Mouse (Mus musculus) ES-Bruce4 (cell line): ENCODE results near the gene Hypk. TPM values are rescaled to one million over a fixed set of nuclear protein-coding genes. Genes with fewer than 3 reads are reported as not detected.
A peak's percentile ranks its signal among the peaks of the same experiment; 100 is the strongest.
"Not testable (repeated sequence)": the region's sequence is repeated elsewhere in the genome, so short reads cannot be mapped to it uniquely, and the experiment has no call there.

Experiments used
- H3K27ac ChIP-seq: 2 replicates; pipeline ENCODE4 v1.5.1; 2012; ENCODE audit warnings: low read length, inconsistent platforms; ENCODE audit not compliant: insufficient read depth
- H3K27me3 ChIP-seq: 2 replicates; pipeline ENCODE4 v1.6.1; 2012; ENCODE audit warnings: mild to moderate bottlenecking, low read length, inconsistent platforms; ENCODE audit not compliant: control insufficient read depth, poor library complexity, insufficient read depth, severe bottlenecking
- H3K36me3 ChIP-seq: 2 replicates; pipeline ENCODE4 v1.6.1; 2012; ENCODE audit warnings: inconsistent platforms, mild to moderate bottlenecking, low read length, moderate library complexity; ENCODE audit not compliant: control insufficient read depth, poor library complexity, insufficient read depth, severe bottlenecking
- H3K4me1 ChIP-seq: one replicate; pipeline ENCODE4 v1.8.1; 2011; ENCODE audit warnings: low read length; ENCODE audit not compliant: control insufficient read depth, insufficient read depth
- H3K4me3 ChIP-seq: 2 replicates; pipeline ENCODE4 v1.5.1; 2011; ENCODE audit warnings: low read depth, mild to moderate bottlenecking, low read length
- H3K9ac ChIP-seq: 2 replicates; pipeline ENCODE4 v1.6.1; 2012; ENCODE audit warnings: low read depth, mild to moderate bottlenecking, inconsistent platforms; ENCODE audit not compliant: poor library complexity, severe bottlenecking
- H3K9me3 ChIP-seq: replicated peaks from 2 replicates; pipeline ENCODE4 v1.6.1; 2012; ENCODE audit warnings: mild to moderate bottlenecking, low read length, inconsistent platforms; ENCODE audit not compliant: control insufficient read depth, poor library complexity, insufficient read depth, severe bottlenecking
- CTCF ChIP-seq: IDR thresholded peaks from one replicate; pipeline ENCODE4 v1.8.1; 2011; ENCODE audit warnings: low read depth, low read length
- EP300 ChIP-seq: IDR thresholded peaks from 2 replicates; pipeline ENCODE4 v1.6.1; 2011; ENCODE audit warnings: low read depth, low read length; ENCODE audit not compliant: insufficient read depth
- POLR2A ChIP-seq: IDR thresholded peaks from one replicate; pipeline ENCODE4 v1.8.1; 2011; ENCODE audit warnings: low read length; ENCODE audit not compliant: insufficient read depth
- polyA plus RNA-seq: library from polyadenylated mRNA; stranded (reverse); fragments of >200 nt; gene quantifications from 2 replicates; pipeline ENCODE4 v1.2.4, GENCODE M21; 2011; ENCODE audit warnings: low read depth; ENCODE audit not compliant: missing spikeins, insufficient read depth, insufficient read length

The Hypk gene
- polyA plus RNA-seq, 1 experiment, result 102 TPM

- no peaks in the 10 kb centered on the region for H3K27me3 ChIP-seq
- H3K4me1 ChIP-seq, result no peaks in the 10 kb centered on the region
- no peak overlapping the region for H3K4me3 ChIP-seq
- no peak overlapping the region for H3K9ac ChIP-seq
- TF ChIP-seq CTCF, result no peak
- no peak for TF ChIP-seq POLR2A
- no peak for TF ChIP-seq EP300
- no peaks in the 10 kb centered on the region for H3K9me3 ChIP-seq
- H3K36me3 ChIP-seq, result peaks cover 15% of the 10 kb centered on the region
- no peak overlapping the region for H3K27ac ChIP-seq
Observed at GRCm38 (mm10) chr2:121460071-121460470, 7.0 kb downstream of the Hypk start.

DNA sequence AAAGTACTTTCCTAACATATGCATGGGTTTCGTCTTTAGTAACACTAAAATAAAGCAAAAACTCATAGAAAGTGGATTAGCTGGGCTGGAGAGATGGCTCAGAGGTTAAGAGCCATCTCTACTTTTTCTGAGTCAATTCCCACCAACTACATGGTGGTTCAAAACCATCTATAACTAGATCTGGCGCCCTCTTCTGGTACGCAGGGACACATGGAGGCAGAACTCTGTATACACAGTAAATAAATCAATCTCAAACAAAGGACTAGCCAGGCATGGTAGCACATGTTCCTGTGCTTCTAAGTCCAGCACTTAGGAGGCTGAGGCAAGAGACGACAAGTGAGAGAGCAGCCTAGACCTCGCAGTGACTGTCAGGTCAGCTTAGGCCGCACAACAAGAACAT is 15.9 kb downstream of the Hypk start:
- not testable (repeated sequence) for H3K36me3 ChIP-seq, H3K9me3 ChIP-seq, H3K4me1 ChIP-seq, H3K27me3 ChIP-seq, H3K4me3 ChIP-seq, H3K9ac ChIP-seq, H3K27ac ChIP-seq

GRCm38 (mm10) chr2:121472783-121473182 is 19.7 kb downstream of the Hypk start:
- not testable (repeated sequence) for H3K4me3 ChIP-seq, H3K27me3 ChIP-seq, H3K9ac ChIP-seq, H3K4me1 ChIP-seq, H3K27ac ChIP-seq, H3K9me3 ChIP-seq, H3K36me3 ChIP-seq

DNA sequence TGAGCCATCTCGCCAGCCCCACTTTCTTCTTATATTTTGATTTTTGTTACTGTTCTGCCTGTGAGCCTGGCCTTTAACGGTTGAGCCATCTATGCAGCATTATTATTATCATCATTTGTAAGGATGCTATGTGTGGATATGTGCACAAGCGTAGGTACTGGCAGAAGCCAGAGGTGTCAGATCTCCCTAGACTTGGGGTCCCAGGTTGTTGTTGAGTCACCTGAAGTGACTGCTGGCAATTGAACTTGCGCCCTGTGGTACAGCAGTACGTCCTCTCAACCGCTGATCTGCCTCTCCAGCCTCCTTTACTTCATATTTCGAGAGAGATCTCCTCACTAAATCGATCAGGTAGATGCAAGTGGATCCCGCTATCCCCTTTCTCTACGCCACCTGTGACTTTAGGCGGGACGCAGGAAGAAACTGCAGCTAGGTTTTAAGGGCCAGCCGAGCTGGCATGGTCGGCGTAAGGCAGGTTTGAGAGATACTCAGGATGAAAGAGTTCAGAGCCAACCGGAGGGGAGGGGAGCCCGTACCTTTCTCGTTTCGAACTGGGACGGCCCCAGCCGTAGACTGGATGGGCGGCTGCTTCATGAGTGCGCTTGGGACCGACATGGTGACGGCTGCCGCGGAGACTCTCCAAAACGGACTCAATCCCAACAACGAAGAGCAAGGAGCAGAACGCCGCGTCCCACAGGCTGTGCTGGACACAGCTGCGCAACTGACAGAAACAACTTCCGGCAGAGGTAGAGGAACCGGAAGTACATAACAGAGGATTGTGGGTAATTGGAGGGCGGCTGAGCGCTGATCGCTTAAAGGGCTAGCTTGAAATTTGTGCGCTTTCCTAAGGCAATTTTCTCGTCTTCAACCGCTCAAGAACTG is 20.4 kb downstream of the Hypk start, which contains the start of gene Mfap1b:
Gene Mfap1b (minus strand): TSS at position 767 of the 879 bp plus-strand sequence.
- H3K36me3 ChIP-seq, H3K9me3 ChIP-seq, H3K27ac ChIP-seq, H3K4me1 ChIP-seq, H3K27me3 ChIP-seq: not testable (repeated sequence)
- H3K4me3 ChIP-seq, result peak within 1 kb of the TSS; percentile 82
- peak; percentile 81 for TF ChIP-seq POLR2A
- H3K9ac ChIP-seq, result peak within 1 kb of the TSS; percentile 53

GRCm38 (mm10) chr2:121474180-121474535 is 21.1 kb downstream of the Hypk start:
- H3K4me3 ChIP-seq, result peak overlapping the region; percentile 82
- no peak for TF ChIP-seq CTCF
- no peak for TF ChIP-seq POLR2A
- TF ChIP-seq EP300, result no peak
- H3K9ac ChIP-seq, result peak overlapping the region; percentile 53
- H3K9me3 ChIP-seq, result no peaks in the 10 kb centered on the region
- peaks cover 2% of the 10 kb centered on the region; the same call in 1 of the 2 replicates for H3K36me3 ChIP-seq
- no peaks in the 10 kb centered on the region for H3K27me3 ChIP-seq
- H3K27ac ChIP-seq, result no peak overlapping the region
- no peaks in the 10 kb centered on the region for H3K4me1 ChIP-seq

- H3K36me3 ChIP-seq, H3K27me3 ChIP-seq, H3K27ac ChIP-seq, H3K9me3 ChIP-seq, H3K9ac ChIP-seq, H3K4me1 ChIP-seq, H3K4me3 ChIP-seq: not testable (repeated sequence)
Observed at GRCm38 (mm10) chr2:121475306-121475705, 22.2 kb downstream of the Hypk start.
